Mouse (Mus musculus): ENCODE results near the gene Lztr1. TPM values are rescaled to one million over a fixed set of nuclear protein-coding genes. Genes with fewer than 3 reads are reported as not detected.
A peak's percentile ranks its signal among the peaks of the same experiment; 100 is the strongest.
"Not testable (repeated sequence)": the region's sequence is repeated elsewhere in the genome, so short reads cannot be mapped to it uniquely, and the experiment has no call there.

Gene Lztr1
- total RNA-seq, 2 experiments from 2014 or later = 25.1 to 40.4 TPM

GRCm38 (mm10) chr16:17502681-17503080, 5.8 kb upstream of the Lztr1 start:
- no peak for ATAC-seq (replicated peaks; ENCODE audit: poor library complexity)

- no peak for ATAC-seq (replicated peaks; ENCODE audit: poor library complexity)
Observed at GRCm38 (mm10) chr16:17507018-17507552, 1.4 kb upstream of the Lztr1 start.

DNA sequence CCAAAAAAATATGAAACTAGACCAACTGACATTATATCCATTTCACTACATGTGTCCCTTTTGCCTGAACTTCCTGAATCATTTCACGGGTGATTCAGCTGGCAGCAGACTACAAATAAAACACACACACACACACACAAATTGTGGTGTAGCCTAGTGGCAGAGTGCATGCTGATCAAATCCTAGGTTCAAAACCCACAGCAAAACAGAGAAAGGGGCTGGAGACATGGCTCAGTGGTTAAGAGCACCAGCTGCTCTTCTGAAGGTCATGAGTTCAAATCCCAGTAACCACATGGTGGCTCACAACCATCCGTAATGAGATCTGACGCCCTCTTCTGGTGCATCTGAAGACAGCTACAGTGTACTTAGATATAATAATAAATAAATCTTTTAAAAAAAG, 457 bp upstream of the Lztr1 start:
- not testable (repeated sequence) for ATAC-seq (replicated peaks; ENCODE audit: poor library complexity)

GRCm38 (mm10) chr16:17509240-17509597, 731 bp downstream of the Lztr1 start:
- no peak for ATAC-seq (replicated peaks; ENCODE audit: poor library complexity)

- no peak for ATAC-seq (replicated peaks; ENCODE audit: poor library complexity)
Observed at GRCm38 (mm10) chr16:17510143-17510542, 1.7 kb downstream of the Lztr1 start.

- ATAC-seq (replicated peaks; ENCODE audit: poor library complexity) = no peak
Observed at GRCm38 (mm10) chr16:17510686-17511085, 2.2 kb downstream of the Lztr1 start.

DNA sequence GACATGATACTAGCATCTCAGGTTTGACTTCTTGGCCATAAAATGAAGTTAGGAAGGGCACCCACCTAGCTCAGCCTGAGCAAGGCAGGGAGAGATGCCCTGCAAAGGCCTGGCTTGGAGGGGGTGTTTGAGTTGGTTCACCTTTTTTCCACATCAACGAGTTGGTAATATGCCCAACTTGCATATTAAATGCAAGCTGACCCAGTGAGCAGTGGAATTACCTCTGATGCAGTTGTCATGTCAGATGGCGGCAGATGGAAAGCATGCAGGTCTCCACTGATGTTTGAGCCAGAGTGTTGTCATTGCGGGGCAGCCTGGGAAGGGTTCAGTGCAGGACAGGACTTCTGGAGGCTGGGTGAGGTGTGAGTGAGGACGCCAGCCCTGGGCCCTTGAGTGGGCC, 2.9 kb downstream of the Lztr1 start:
- ATAC-seq (replicated peaks; ENCODE audit: poor library complexity) = no peak

- ATAC-seq (replicated peaks; ENCODE audit: poor library complexity) = no peak
Observed at GRCm38 (mm10) chr16:17518910-17519309, 10.4 kb downstream of the Lztr1 start.

GRCm38 (mm10) chr16:17524156-17524555, 15.7 kb downstream of the Lztr1 start:
- ATAC-seq (replicated peaks; ENCODE audit: poor library complexity) = no peak

DNA sequence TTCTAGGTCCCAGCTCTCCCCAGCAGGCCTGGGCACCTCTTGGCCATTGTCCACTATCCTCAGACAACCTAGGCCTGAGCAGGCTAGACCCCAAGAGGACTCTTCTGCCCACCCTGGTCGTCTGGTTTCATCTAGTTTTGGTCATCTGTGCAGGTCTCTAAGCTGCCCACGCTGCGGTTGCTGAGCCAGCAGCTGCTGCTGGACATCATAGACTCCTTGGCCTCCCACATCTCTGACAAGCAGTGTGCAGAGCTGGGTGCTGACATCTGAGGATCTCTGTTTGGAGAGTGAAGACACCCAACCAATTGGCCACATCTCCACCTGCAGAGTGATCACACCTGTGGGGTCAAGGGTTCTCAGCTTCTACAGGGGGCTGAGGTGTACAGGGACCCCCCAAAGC, 17.0 kb downstream of the Lztr1 start:
- no peak for ATAC-seq (replicated peaks; ENCODE audit: poor library complexity)

DNA sequence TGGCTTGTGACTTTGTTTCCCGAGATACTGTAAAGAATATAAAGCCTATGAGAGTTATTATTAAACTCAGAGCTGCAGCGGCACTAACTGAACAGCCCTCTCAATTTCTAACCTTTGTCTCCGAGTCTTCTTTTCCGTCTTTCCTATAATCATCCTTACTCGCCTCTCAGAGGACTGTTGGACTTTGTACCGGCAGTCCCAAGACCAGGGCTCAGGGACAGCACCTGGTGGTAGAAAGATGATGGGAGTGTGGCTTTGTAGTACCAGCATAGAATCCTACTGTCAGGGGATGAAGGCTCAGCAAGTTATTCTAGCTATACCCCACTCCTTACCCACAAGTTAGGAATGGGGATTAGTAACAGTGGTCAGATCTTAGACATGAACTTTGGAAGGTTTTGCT, 17.7 kb downstream of the Lztr1 start:
- no peak for ATAC-seq (replicated peaks; ENCODE audit: poor library complexity)

DNA sequence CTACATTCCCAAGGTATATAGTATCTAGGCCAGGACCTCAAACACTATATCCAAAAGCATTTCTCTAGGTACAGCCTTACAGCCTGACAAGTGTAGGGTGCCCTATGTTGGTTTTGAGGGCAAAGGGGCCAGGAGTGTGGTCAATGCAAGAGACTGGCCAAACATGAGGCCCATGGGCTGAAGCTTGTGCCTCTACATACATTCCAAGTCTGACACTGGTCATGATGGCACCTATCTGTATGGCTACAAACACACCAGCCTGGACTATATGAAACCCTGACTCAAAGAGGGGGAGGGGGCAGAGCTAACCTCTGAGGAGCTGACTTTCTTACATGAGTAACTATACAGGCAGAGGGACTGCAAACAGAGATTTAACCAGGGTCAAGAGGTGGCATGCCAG, 19.1 kb downstream of the Lztr1 start:
- no peak for ATAC-seq (replicated peaks; ENCODE audit: poor library complexity)

DNA sequence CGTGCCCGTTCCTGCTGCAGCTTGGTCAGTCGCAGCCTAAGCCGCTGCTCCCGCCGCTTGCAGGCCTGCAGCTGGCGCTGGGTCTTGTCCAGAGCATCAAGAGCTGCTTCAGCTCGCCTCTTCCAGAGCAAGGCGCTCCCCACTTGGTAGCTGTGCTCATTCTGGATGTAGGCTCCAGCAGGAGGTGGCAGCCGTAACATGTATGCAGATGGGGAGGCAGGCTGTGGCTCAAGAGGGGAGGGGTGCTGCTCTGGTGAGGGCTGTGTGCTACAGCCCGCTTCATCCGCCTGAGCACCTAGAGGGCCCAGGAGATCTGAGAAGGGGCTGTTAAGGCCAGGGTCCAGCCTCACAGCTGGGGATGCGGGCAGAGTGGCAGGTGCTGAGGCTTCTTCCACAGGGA, 19.8 kb downstream of the Lztr1 start:
- ATAC-seq (replicated peaks; ENCODE audit: poor library complexity) = no peak

DNA sequence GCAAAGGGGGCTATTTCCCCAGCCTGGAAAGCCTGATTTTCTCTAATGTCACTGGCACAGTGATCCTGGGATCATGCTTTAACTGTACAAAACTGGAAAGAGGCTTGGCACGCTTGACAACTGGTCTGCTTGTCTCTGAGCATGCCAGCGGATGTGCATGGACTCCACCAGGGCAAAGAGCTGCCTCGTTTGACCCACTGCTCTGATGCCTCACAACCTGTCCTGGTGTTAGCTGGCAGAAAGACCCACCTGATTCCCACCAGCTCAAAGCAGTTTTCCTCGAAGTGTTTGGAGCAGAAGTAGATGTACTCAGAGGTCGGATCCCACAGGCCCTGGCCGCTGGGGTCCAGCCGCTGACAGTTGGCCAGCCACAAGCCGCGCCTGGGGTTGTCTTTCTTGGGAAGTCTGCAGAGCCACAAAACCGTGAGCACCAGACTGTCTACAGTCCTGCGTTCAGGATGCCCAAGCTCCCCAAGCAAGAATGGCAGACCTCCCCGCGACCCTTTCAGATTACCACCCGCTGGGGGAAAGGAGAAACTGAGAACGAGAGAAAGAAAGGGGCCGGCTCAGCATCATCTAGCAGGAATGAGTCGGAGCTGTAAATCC, 21.6 kb downstream of the Lztr1 start:
- no peak; the same call in 1 of the 2 replicates for ATAC-seq (replicated peaks; ENCODE audit: poor library complexity)

DNA sequence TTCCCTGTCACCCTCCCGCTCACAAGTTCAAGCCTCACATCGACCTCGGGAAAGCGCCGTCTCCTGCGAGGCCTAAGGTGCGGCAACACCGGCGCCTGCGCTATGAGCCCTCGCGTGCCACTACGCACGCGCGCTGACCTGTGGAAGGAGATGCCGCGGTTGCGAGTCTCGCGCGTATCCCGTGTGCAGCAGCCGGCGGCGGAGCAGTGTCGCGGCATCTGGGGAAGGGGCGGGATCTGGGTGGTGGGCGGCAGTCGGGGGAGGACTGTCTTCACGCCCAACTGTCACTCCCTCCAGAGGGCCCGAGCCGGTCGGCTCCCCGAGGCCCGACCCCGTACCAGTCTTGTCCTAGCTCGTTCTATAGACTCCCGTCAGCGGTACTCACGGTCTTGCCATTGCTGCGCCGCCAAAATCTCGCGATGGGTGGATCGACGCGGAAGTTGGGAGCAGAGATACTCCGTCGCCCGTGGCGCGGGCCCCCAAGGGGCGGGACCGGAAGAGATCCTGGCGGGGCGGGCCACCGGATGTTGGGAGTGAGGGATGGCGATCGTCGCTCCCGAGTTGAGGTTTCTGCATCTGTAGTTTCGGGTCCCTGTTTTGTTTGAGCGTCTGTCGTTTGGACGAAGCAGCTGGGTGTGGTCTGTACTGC, 22.3 kb downstream of the Lztr1 start, which contains the start of gene Thap7:
Gene Thap7, minus strand, starts transcription at position 497 of the 649 bp plus-strand sequence.
- peak; percentile 91 for ATAC-seq (replicated peaks; ENCODE audit: poor library complexity)

- peak; percentile 42 for ATAC-seq (replicated peaks; ENCODE audit: poor library complexity)
Observed at GRCm38 (mm10) chr16:17532271-17532670, 23.8 kb downstream of the Lztr1 start.

GRCm38 (mm10) chr16:17532676-17533329, 24.3 kb downstream of the Lztr1 start:
- no peak for ATAC-seq (replicated peaks; ENCODE audit: poor library complexity)

- ATAC-seq (replicated peaks; ENCODE audit: poor library complexity) = no peak
Observed at GRCm38 (mm10) chr16:17536584-17536983, 28.1 kb downstream of the Lztr1 start.

GRCm38 (mm10) chr16:17542632-17543031, 34.1 kb downstream of the Lztr1 start:
- no peak for ATAC-seq (replicated peaks; ENCODE audit: poor library complexity)

DNA sequence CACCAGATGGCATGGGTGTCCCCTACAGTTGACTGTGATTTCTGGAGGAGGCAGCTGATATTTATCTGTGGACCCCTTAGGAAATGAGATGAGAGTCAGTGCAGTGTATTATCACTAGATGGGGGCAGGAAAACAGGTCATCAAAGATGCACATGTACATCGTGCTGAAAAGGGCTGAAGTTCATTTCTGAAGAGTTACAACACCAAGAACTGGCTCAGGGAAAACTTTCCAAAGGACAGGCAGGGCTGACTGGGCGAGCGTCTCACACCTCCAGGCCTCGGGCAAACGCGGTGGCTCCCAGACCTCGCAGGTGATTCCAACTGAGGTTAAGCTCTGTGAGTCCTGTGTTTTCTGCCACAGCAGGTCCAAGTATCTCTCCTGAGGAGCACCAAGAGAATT, 44.3 kb downstream of the Lztr1 start:
- no peak for ATAC-seq (replicated peaks; ENCODE audit: poor library complexity)

DNA sequence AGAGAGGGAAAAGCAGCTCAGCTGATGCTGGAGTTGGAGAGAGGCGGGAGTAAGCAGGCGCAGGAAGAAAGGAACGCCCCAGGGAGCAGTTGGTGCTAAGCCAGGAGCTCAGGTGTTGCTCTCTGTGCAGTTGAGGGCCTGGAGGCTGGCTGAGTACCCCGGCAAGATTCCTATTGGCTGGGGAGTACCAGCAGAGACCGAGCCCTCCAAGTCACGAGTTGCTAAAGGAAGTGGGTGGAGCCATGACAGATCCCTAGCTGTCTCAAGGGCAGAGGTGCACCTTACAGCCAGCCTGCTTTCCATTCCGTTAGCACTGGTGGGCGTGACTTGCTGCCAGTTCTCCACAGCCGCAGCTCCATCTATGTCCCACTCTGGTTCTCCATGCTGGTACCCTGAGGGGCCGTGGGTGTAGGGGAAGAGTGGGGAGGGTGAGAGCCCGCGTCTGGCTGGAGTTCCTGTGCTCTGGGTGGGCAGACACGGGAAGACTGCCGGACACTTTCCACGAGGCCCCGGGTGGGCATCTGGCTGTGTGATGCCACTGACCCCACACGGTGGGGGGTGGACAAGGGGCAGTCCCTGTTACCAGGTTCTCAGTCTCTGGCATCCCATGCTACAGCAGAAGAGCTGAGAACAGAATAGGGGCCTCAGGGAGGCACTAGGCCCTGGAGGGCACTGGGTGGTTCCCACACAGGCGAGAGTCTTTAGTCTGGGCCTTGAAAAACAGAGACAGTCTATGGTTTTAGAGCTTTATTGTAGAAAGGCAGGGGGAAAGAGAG, 45.6 kb downstream of the Lztr1 start:
- ATAC-seq (replicated peaks; ENCODE audit: poor library complexity) = peak; percentile 93
